Mouse (Mus musculus) spleen, postnatal 4 days (tissue): ENCODE measurements around the gene Ndrg2.
A peak's percentile ranks its signal among the peaks of the same experiment; 100 is the strongest.

ENCODE experiments used
- DNase-seq, 2 experiments: peaks; one replicate each; pipeline ENCODE4 v3.0.0; 2022; ENCODE audit warnings: low spot score in 2 of 2

Ndrg2 gene

GRCm38 (mm10) chr14:51913062-51913959, 647 bp downstream of the Ndrg2 start:
- DNase-seq: peak; percentile 52 to 72

DNA sequence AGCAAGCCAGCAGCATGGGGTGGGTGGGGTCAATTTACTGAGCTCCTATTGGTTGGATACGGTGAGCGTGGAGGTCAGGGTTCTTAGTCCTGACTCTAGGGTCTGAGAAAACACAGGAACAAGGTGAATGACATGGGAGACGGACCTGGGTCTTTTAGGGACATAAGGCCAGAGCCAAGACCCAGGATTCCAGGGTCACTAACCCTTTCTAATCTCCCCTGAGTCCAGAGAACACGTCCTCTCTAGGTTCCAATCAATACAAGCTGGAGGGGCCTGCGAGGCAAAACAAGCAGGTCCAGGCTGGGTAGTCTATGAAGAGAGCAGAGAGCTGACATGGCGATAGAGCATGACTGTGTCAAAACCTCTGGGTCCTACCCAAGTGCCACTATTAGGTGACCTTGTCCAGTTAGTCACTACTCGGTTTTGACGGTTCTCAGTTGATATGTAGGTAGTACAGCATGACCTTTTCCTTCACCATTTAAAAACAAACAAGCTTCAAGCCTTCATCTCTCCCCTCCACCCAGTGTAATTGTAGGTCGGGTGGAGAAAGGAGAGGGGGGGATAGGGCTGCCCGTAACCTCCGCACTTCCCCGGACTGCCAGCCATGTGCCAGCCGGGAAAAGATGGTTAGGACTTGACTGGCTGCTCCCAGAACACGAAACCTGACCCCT, 1.4 kb downstream of the Ndrg2 start:
- no peak for DNase-seq

DNA sequence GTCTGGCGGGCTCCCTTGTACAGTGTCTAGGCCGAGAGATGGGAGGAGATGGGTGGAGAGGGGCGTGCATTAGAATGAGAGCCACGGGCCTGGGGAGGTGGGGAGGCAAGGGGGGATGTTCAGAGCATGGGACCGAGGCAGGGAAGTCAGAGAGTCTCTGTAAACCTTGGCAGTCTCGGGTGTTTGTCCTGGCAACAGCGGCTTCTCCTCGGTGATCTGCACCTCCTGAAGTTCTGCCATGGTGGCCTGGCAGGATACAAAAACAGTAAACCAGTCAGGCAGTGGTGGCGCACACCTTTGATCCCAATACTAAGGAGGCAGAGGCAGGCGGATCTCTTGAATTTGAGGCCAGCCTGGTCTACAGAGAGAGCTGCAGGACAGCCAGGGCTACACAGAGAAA, 2.7 kb downstream of the Ndrg2 start:
- DNase-seq: no peak

GRCm38 (mm10) chr14:51906102-51906501, 7.9 kb downstream of the Ndrg2 start:
- DNase-seq: no peak

DNA sequence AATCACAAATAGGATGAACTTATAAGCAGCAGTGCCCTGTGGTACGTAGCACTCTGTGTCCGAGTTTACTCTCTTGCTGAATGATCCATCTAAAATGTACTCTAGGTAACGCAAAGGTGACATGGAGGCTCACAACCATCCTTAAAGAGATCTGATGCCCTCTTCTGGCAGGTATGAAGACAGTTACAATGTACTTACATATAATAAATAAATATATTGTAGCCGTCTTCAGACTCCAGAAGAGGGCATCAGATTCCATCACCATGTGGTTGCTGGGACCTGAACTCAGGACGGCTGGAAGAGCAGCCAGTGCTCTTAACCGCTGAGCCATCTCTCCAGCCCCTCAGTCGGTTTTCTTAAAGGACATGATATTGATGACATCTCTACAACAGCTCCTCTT, 9.3 kb downstream of the Ndrg2 start:
- no peak for DNase-seq

GRCm38 (mm10) chr14:51903782-51904181, 10.2 kb downstream of the Ndrg2 start:
- DNase-seq: no peak

GRCm38 (mm10) chr14:51902806-51903710, 10.9 kb downstream of the Ndrg2 start:
- DNase-seq: peak; percentile 71 to 90

DNA sequence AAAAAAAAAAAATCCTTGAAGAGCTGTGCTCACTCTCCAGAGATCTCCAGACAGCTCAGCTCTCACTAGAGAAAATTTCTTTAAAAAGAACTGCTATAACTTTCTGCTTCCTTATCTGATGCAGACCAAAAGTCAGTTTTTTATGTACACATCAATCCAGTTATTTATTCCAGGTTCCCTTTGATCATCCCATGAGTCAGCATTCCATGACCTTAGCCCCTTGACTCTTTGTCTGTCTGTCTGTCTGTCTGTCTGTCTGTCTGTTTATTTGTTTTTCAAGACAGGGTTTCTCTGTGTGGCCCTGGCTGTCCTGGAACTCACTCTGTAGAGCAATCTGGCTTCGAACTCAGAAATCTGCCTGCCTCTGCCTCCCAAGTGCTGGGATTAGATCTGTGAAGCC, 14.6 kb downstream of the Ndrg2 start:
- no peak for DNase-seq

DNA sequence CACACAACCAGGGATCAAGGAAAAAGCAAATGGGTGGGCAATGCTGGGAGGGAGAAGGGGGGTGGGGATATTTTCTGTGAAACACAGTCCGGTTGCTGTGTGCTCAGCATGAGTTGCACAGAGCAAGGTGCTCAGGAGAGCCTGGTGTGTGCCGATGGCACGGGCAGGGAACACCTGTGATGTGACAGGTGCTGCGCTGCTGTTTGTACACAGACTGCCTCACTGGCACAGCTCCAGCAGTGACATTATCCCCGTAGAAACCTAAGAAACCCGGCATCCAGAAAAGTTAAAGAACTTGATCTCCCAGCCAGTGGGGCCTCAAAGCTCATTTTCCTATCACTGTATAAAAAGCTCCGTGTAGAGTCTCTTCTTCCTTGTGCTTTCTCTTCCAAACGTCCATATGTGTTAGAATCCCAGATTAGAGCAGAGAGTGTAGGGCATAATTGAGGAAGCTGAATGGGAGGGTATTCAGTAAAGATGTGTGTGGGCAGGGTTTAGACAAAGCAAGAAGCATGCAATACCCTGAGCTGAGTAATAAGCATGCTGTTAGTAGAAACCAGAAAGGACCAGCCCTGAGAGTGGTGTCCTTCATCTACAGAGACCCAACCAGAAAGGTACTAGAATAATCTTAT, 17.3 kb downstream of the Ndrg2 start:
- no peak for DNase-seq

DNA sequence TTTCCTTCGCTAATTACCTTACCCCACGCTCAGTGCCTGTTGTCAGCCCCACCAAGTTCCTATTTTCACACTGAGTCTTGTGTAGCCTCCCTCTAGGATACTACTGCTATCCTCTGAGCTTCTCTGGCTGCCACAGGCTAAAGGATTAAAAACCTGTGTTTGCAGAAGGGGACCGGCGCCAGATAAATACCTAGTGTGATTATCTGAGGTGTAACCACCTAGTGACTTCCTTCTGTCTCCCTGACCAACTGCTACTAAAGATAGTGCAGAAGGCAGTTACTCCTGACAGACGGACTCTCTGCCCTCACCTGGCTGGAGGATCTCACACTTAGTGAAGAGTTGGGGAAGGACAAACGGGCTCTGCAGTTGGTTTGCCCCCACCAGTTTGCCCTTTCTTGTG, 17.9 kb downstream of the Ndrg2 start:
- no peak for DNase-seq

GRCm38 (mm10) chr14:51895071-51895470, 18.9 kb downstream of the Ndrg2 start:
- no peak for DNase-seq

DNA sequence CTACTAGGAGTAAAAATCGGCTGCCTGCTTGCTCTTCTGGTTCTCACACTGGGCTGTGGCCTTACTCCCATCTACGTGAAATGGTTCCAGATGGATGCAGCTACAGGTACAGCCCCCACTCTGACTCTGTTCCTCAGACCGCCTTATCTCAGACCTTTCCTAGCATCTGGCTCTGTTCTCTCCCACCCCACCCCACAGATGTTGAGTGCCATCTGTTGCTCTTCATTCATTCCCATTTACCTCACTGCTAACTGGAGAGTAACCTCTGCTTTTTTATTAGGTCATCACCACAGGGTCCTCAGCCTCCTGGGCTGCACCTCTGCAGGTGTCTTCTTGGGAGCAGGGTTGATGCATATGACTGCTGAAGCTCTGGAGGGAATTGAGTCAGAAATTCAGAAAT, 20.1 kb downstream of the Ndrg2 start:
- DNase-seq: no peak

GRCm38 (mm10) chr14:51893094-51893794, 20.7 kb downstream of the Ndrg2 start:
- no peak for DNase-seq

DNA sequence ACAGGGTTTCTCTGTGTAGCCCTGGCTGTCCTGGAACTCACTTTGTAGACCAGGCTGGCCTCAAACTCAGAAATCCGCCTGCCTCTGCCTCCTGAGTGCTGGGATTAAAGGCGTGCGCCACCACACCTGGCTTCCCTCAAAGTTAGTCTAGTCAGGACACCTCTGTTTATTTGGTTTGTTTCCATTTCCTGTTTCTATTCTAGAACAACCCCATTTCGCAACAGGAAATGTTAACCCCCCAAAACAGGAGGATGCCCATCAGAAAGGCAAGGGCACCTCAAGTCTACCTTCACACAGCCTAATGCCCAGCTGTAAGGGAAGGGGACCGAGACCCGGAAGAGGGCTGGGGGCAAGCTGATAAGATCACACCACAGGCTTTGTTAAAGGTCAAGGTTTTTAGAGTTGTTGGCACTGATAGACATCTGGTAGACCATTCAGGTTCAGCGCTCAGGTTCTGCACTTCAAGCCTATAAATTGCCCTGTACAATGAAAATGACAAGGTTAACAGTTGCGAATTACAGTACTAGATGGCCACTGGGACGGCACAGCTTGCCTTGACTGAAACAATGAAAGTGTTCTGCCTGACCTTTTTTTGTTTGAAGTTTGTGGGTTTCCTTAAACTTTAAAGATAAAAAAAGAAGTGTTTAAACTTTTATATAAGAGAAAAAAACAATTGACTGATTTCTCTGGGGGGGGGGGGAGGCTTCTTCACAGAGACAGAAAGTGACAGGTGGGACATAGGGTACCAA, 21.6 kb downstream of the Ndrg2 start, which contains the start of gene Slc39a2:
Slc39a2 (plus strand) TSS at position 699 of the 749 bp plus-strand sequence.
- DNase-seq: no peak

GRCm38 (mm10) chr14:51889833-51890232, 24.1 kb downstream of the Ndrg2 start:
- DNase-seq: no peak

GRCm38 (mm10) chr14:51886051-51886450, 27.9 kb downstream of the Ndrg2 start:
- no peak for DNase-seq

GRCm38 (mm10) chr14:51884598-51885331, 29.2 kb downstream of the Ndrg2 start, which contains the start of gene Mettl17:
Gene Mettl17, plus strand, starts transcription at chr14:51884842.
- DNase-seq: peak; percentile 93 to 94

GRCm38 (mm10) chr14:51884031-51884544, 29.9 kb downstream of the Ndrg2 start:
- DNase-seq: no peak

GRCm38 (mm10) chr14:51883527-51884030, 30.4 kb downstream of the Ndrg2 start:
- DNase-seq: peak; percentile 77 to 79
